Mouse (Mus musculus) left cerebral cortex, postnatal 4 days (tissue): ENCODE data around the gene Neurl3. TPM values are rescaled to one million over a fixed set of nuclear protein-coding genes. Genes with fewer than 3 reads are reported as not detected.

ENCODE experiments used
- DNase-seq: peaks from one replicate; pipeline ENCODE4 v3.0.0-alpha.2; 2022
- intact Hi-C: fragments of 180-260 bp; cut with DNase I; formaldehyde crosslinking; loops from one replicate; pipeline ENCODE4 v1.15.1; 2025
- total RNA-seq, 2 experiments: library from RNA; stranded (reverse); gene quantifications; 2 replicates each; pipeline ENCODE4 v1.2.3; 2021

Neurl3 gene
- total RNA-seq, 2 experiments from 2014 or later = 0.34 to 0.56 TPM

GRCm38 (mm10) chr1:36224648-36225047, 49.8 kb downstream of the Neurl3 start:
- intact Hi-C loops = no loop called here
- DNase-seq = no peak

Other genes starting within 250 kb of the Neurl3 start
- gene Hs6st1, start 206.3 kb downstream of the Neurl3 start, total RNA-seq = 10 to 100 TPM; 88.1 to 90.1 TPM
- 10 to 100 TPM; 54.7 to 56.0 TPM for gene Uggt1, start 30.0 kb downstream of the Neurl3 start, total RNA-seq
- gene Arid5a, start 33.1 kb upstream of the Neurl3 start, total RNA-seq = 1 to 10 TPM; 7.6 to 7.7 TPM
- 10 to 100 TPM; 61.4 to 67.1 TPM for gene Kansl3, start 94.5 kb upstream of the Neurl3 start, total RNA-seq
- under 1 TPM in 1 of 2 experiments, not detected in 1; 0.08 TPM for gene Fer1l5, start 97.6 kb upstream of the Neurl3 start, total RNA-seq
- 10 to 100 TPM; 40.7 to 45.7 TPM for gene Lman2l, start 170.6 kb upstream of the Neurl3 start, total RNA-seq
- 10 to 100 TPM; 13.6 to 14.3 TPM for gene Cnnm4, start 196.9 kb upstream of the Neurl3 start, total RNA-seq
- 10 to 100 TPM; 39.3 to 40.0 TPM for gene Cnnm3, start 237.2 kb upstream of the Neurl3 start, total RNA-seq